Mouse (Mus musculus) C2C12 (cell line): ENCODE measurements at regions not wholly inside any gene's neighbourhood (a gene's known extent, or its start where the extent isn't known, plus 50 kb on each side); places are given as distances from the start of the nearest gene placed in this dataset.

ENCODE experiments used
- CEBPB ChIP-seq: IDR thresholded peaks from one replicate; pipeline ENCODE4 v1.6.1; 2011; ENCODE audit warnings: low read depth, mild to moderate bottlenecking, control low read depth, moderate library complexity
- CTCF ChIP-seq: IDR thresholded peaks from one replicate; pipeline ENCODE4 v1.5.1; 2011; ENCODE audit not compliant: control insufficient read depth, insufficient read depth, insufficient read length
- FOSL1 ChIP-seq: IDR thresholded peaks from one replicate; pipeline ENCODE4 v1.8.0; 2011; ENCODE audit warnings: mild to moderate bottlenecking, low read length; ENCODE audit not compliant: poor library complexity, insufficient read depth, severe bottlenecking
- MAX ChIP-seq: IDR thresholded peaks from one replicate; pipeline ENCODE4 v1.6.1; 2011; ENCODE audit warnings: mild to moderate bottlenecking, control low read depth
- MYOD1 ChIP-seq: IDR thresholded peaks from one replicate; pipeline ENCODE4 v1.6.1; 2011; ENCODE audit warnings: low read depth; ENCODE audit not compliant: control insufficient read depth, insufficient read length
- MYOG ChIP-seq: IDR thresholded peaks from one replicate; pipeline ENCODE4 v1.6.1; 2011; ENCODE audit not compliant: control insufficient read depth, insufficient read length; ENCODE audit errors: extremely low read depth
- USF1 ChIP-seq: IDR thresholded peaks from one replicate; pipeline ENCODE4 v1.6.1; 2011; ENCODE audit warnings: low read depth, mild to moderate bottlenecking, control low read depth, moderate library complexity

GRCm38 (mm10) chr19:27564086-27564485, 134.5 kb upstream of the Pum3 start:
- TF ChIP-seq FOSL1 (no peak), MAX (no peak), MYOG (no peak), CTCF (no peak), CEBPB (no peak), MYOD1 (no peak), USF1 (no peak)
